Mouse (Mus musculus): ENCODE results near the gene Oip5. TPM values are rescaled to one million over a fixed set of nuclear protein-coding genes. Genes with fewer than 3 reads are reported as not detected.

Gene Oip5
- total and polyA plus RNA-seq, 2 experiments from 2014 or later: 6.0 to 6.2 TPM

GRCm38 (mm10) chr2:119561794-119562193 is 56.5 kb downstream of the Oip5 start:
- DNase-seq (ENCODE audit: low spot score) (no peak), ATAC-seq (no peak)
- H3K27me3 ChIP-seq (ENCODE audit: insufficient read depth, low read length): no peaks in the 10 kb centered on the region
- no peaks in the 10 kb centered on the region for H3K9me3 ChIP-seq (ENCODE audit: low read length)
- peaks cover 18% of the 10 kb centered on the region; the same call in 1 of the 2 replicates for H3K36me3 ChIP-seq (ENCODE audit: insufficient read depth, low read length)
- WGBS: 87% methylated on average over 3 of the region's 3 CpGs
- no peaks in the 10 kb centered on the region for H3K4me1 ChIP-seq (ENCODE audit: insufficient read depth, low read length)
- no peak overlapping the region for H3K9ac ChIP-seq (replicated peaks; ENCODE audit: low read length)
- no peak for TF ChIP-seq CTCF (IDR thresholded peaks at IDR 0.05; ENCODE audit: low read depth)
- no peak overlapping the region for H3K27ac ChIP-seq
- no peak overlapping the region for H3K4me3 ChIP-seq (ENCODE audit: low read length)
- no peak overlapping the region for H3K4me2 ChIP-seq (ENCODE audit: low read depth, low read length)

Other genes with a start within 250 kb of the Oip5 start
- gene Ino80, start 140.8 kb downstream of the Oip5 start, total RNA-seq (2014; rRNA removed): 12.3 and 13.4 TPM in 2 replicates
- gene Ino80, start 140.8 kb downstream of the Oip5 start, polyA plus RNA-seq (2015; fragmentation: Nextera tagmentation; extraction: Ambion mirVana): 2.3 and 2.7 TPM in 2 replicates
- gene Exd1, start 70.8 kb downstream of the Oip5 start, total RNA-seq (2014; rRNA removed): 0.83 and 1.2 TPM in 2 replicates
- 0.58 and 0.74 TPM in 2 replicates for gene Exd1, start 70.8 kb downstream of the Oip5 start, polyA plus RNA-seq (2015; fragmentation: Nextera tagmentation; extraction: Ambion mirVana)
- gene Chp1, start 70.8 kb downstream of the Oip5 start, total RNA-seq (2014; rRNA removed): 49.2 and 54.8 TPM in 2 replicates
- 51.4 and 52.4 TPM in 2 replicates for gene Chp1, start 70.8 kb downstream of the Oip5 start, polyA plus RNA-seq (2015; fragmentation: Nextera tagmentation; extraction: Ambion mirVana)
- gene Nusap1, start 171 bp downstream of the Oip5 start, total RNA-seq (2014; rRNA removed): 7.1 and 8.4 TPM in 2 replicates
- 13.3 and 13.8 TPM in 2 replicates for gene Nusap1, start 171 bp downstream of the Oip5 start, polyA plus RNA-seq (2015; fragmentation: Nextera tagmentation; extraction: Ambion mirVana)
- gene Ndufaf1, start 44.4 kb upstream of the Oip5 start, total RNA-seq (2014; rRNA removed): 16.3 and 18.2 TPM in 2 replicates
- gene Ndufaf1, start 44.4 kb upstream of the Oip5 start, polyA plus RNA-seq (2015; fragmentation: Nextera tagmentation; extraction: Ambion mirVana): 45.5 and 50.2 TPM in 2 replicates
- 17.4 and 19.8 TPM in 2 replicates for gene Rtf1, start 56.6 kb upstream of the Oip5 start, total RNA-seq (2014; rRNA removed)
- 58.9 and 64.9 TPM in 2 replicates for gene Rtf1, start 56.6 kb upstream of the Oip5 start, polyA plus RNA-seq (2015; fragmentation: Nextera tagmentation; extraction: Ambion mirVana)
- 5.8 and 8.5 TPM in 2 replicates for gene Itpka, start 123.9 kb upstream of the Oip5 start, total RNA-seq (2014; rRNA removed)
- gene Itpka, start 123.9 kb upstream of the Oip5 start, polyA plus RNA-seq (2015; fragmentation: Nextera tagmentation; extraction: Ambion mirVana): 3.3 and 3.5 TPM in 2 replicates
- 5.8 and 8.5 TPM in 2 replicates for gene Ltk, start 142.0 kb upstream of the Oip5 start, total RNA-seq (2014; rRNA removed)
- gene Ltk, start 142.0 kb upstream of the Oip5 start, polyA plus RNA-seq (2015; fragmentation: Nextera tagmentation; extraction: Ambion mirVana): 2.0 TPM in 2 replicates
- 19.6 and 22.5 TPM in 2 replicates for gene Rpap1, start 169.1 kb upstream of the Oip5 start, total RNA-seq (2014; rRNA removed)
- gene Rpap1, start 169.1 kb upstream of the Oip5 start, polyA plus RNA-seq (2015; fragmentation: Nextera tagmentation; extraction: Ambion mirVana): 11.2 and 11.9 TPM in 2 replicates
- 85.8 and 98.9 TPM in 2 replicates for gene Tyro3, start 179.3 kb upstream of the Oip5 start, total RNA-seq (2014; rRNA removed)
- gene Tyro3, start 179.3 kb upstream of the Oip5 start, polyA plus RNA-seq (2015; fragmentation: Nextera tagmentation; extraction: Ambion mirVana): 26.5 and 26.6 TPM in 2 replicates

Measured in hindbrain, postnatal 0 days (tissue).